Mouse (Mus musculus) hindbrain, embryonic 11.5 days (tissue): Measurements from ENCODE around the gene Gm17359. TPM values are rescaled to one million over a fixed set of nuclear protein-coding genes. Genes with fewer than 3 reads are reported as not detected.

ENCODE experiments used
- ATAC-seq: fragments of 200-750 bp; cut with Nextera tagmentation; 2 replicates; pipeline ENCODE4 v1.8.0; 2017; ENCODE audit warnings: mild to moderate bottlenecking, moderate TSS enrichment, moderate library complexity; ENCODE audit not compliant: low FRiP score
- DNase-seq: peaks from one replicate; pipeline ENCODE4 v3.0.0-alpha.2; 2015; ENCODE audit warnings: low spot score
- H3K27ac ChIP-seq: fragments of 300-500 bp; sonication (generic); 2 replicates; pipeline ENCODE4 v1.5.1; 2014; ENCODE audit warnings: mild to moderate bottlenecking, low read depth, low read length
- H3K27me3 ChIP-seq: fragments of 300-500 bp; sonication (generic); 2 replicates; pipeline ENCODE4 v1.6.1; 2014; ENCODE audit warnings: mild to moderate bottlenecking, low read length, moderate library complexity, mixed read lengths; ENCODE audit not compliant: control insufficient read depth, insufficient read depth
- H3K36me3 ChIP-seq: fragments of 300-500 bp; sonication (generic); 2 replicates; pipeline ENCODE4 v1.6.1; 2014; ENCODE audit warnings: mild to moderate bottlenecking, low read length, moderate library complexity, mixed read lengths; ENCODE audit not compliant: control insufficient read depth, insufficient read depth
- H3K4me1 ChIP-seq: fragments of 300-500 bp; sonication (generic); replicated peaks from 2 replicates; pipeline ENCODE4 v1.6.1; 2014; ENCODE audit warnings: low read length, mixed read lengths; ENCODE audit not compliant: control insufficient read depth, insufficient read depth
- H3K4me2 ChIP-seq: fragments of 300-500 bp; sonication (generic); replicated peaks from 2 replicates; pipeline ENCODE4 v1.6.1; 2014; ENCODE audit warnings: mild to moderate bottlenecking, low read depth, low read length
- H3K4me3 ChIP-seq: fragments of 300-500 bp; sonication (generic); 2 replicates; pipeline ENCODE4 v1.5.1; 2014; ENCODE audit warnings: low read depth, low read length
- H3K9ac ChIP-seq: fragments of 300-500 bp; sonication (generic); 2 replicates; pipeline ENCODE4 v1.6.1; 2014; ENCODE audit warnings: low read depth, low read length
- H3K9me3 ChIP-seq: fragments of 300-500 bp; sonication (generic); 2 replicates; pipeline ENCODE4 v1.6.1; 2016; ENCODE audit warnings: low read length; ENCODE audit not compliant: control insufficient read depth
- WGBS: fragments of 180-500 bp; shearing (Covaris S2); extraction: QIAGEN DNeasy Blood & Tissue Kit; methylation state at CpG from one replicate; pipeline ENCODE4 v1.1.7; 2014; 5-methylcytosine and 5-hydroxymethylcytosine counted together
- polyA plus RNA-seq: library from polyadenylated mRNA; unstranded; fragments of >200 nt; fragmentation: Nextera tagmentation; extraction: Ambion mirVana; gene quantifications from 2 replicates; pipeline ENCODE4 v1.2.1, GENCODE M21; 2014

The Gm17359 gene
- polyA plus RNA-seq, 1 experiment from 2014 or later, result not detected

- no peak for DNase-seq
- 95% methylated on average over 7 of the region's 7 CpGs for WGBS
- no peaks in the 10 kb centered on the region for H3K36me3 ChIP-seq
- no peaks in the 10 kb centered on the region for H3K27me3 ChIP-seq
- ATAC-seq, result no peak
- no peaks in the 10 kb centered on the region for H3K9me3 ChIP-seq
- no peak overlapping the region for H3K27ac ChIP-seq
- no peak overlapping the region for H3K9ac ChIP-seq
- H3K4me1 ChIP-seq, result no peaks in the 10 kb centered on the region
- no peak overlapping the region for H3K4me3 ChIP-seq
- H3K4me2 ChIP-seq, result no peak overlapping the region
Observed at GRCm38 (mm10) chr3:79333051-79333450, 3.4 kb upstream of the Gm17359 start.

- H3K4me1 ChIP-seq, result no peaks in the 10 kb centered on the region
- H3K4me3 ChIP-seq, result no peak overlapping the region
- 92% methylated on average over 8 of the region's 8 CpGs for WGBS
- H3K9me3 ChIP-seq, result no peaks in the 10 kb centered on the region
- H3K9ac ChIP-seq, result no peak overlapping the region
- no peaks in the 10 kb centered on the region for H3K36me3 ChIP-seq
- H3K27ac ChIP-seq, result no peak overlapping the region
- no peak overlapping the region for H3K4me2 ChIP-seq
- no peaks in the 10 kb centered on the region for H3K27me3 ChIP-seq
- ATAC-seq, result no peak
- DNase-seq, result no peak
Observed at GRCm38 (mm10) chr3:79333643-79334200, 2.7 kb upstream of the Gm17359 start.

- WGBS, result 64% methylated on average over 3 of the region's 3 CpGs
- no peak for DNase-seq
Observed at GRCm38 (mm10) chr3:79340737-79341136, 4.3 kb downstream of the Gm17359 start.

GRCm38 (mm10) chr3:79342961-79343735 is 6.7 kb downstream of the Gm17359 start:
- no peaks in the 10 kb centered on the region for H3K27me3 ChIP-seq
- 86% methylated on average over 17 of the region's 17 CpGs for WGBS
- H3K27ac ChIP-seq, result no peak overlapping the region
- no peaks in the 10 kb centered on the region for H3K9me3 ChIP-seq
- no peak overlapping the region for H3K4me2 ChIP-seq
- no peak overlapping the region for H3K4me3 ChIP-seq
- H3K36me3 ChIP-seq, result no peaks in the 10 kb centered on the region
- ATAC-seq, result no peak
- no peaks in the 10 kb centered on the region for H3K4me1 ChIP-seq
- no peak for DNase-seq
- H3K9ac ChIP-seq, result no peak overlapping the region

More at GRCm38 (mm10) chr3:79340737-79341136, 4.3 kb downstream of the Gm17359 start:
- H3K36me3 ChIP-seq, result no peaks in the 10 kb centered on the region
- H3K4me3 ChIP-seq, result no peak overlapping the region
- H3K4me1 ChIP-seq, result no peaks in the 10 kb centered on the region
- H3K27ac ChIP-seq, result no peak overlapping the region
- H3K4me2 ChIP-seq, result no peak overlapping the region
- ATAC-seq, result no peak
- H3K9ac ChIP-seq, result no peak overlapping the region
- no peaks in the 10 kb centered on the region for H3K9me3 ChIP-seq
- H3K27me3 ChIP-seq, result no peaks in the 10 kb centered on the region

GRCm38 (mm10) chr3:79349311-79349710 is 12.8 kb downstream of the Gm17359 start:
- Histone ChIP-seq H3K36me3 (no peaks in the 10 kb centered on the region), H3K9me3 (no peaks in the 10 kb centered on the region), H3K27me3 (no peaks in the 10 kb centered on the region), H3K4me3 (no peak overlapping the region), H3K9ac (no peak overlapping the region), H3K4me2 (no peak overlapping the region), H3K27ac (no peak overlapping the region), H3K4me1 (no peaks in the 10 kb centered on the region)
- WGBS, result 83% methylated on average over 1 of the region's 1 CpGs
- DNase-seq (no peak), ATAC-seq (no peak)

- H3K4me1 ChIP-seq, result no peaks in the 10 kb centered on the region
- H3K4me3 ChIP-seq, result no peak overlapping the region
- H3K4me2 ChIP-seq, result no peak overlapping the region
- H3K9me3 ChIP-seq, result no peaks in the 10 kb centered on the region
- no peak overlapping the region for H3K9ac ChIP-seq
- H3K27me3 ChIP-seq, result no peaks in the 10 kb centered on the region
- H3K36me3 ChIP-seq, result no peaks in the 10 kb centered on the region
- H3K27ac ChIP-seq, result no peak overlapping the region
- ATAC-seq (no peak), DNase-seq (no peak)
- WGBS, result 65% methylated on average over 4 of the region's 4 CpGs
Observed at GRCm38 (mm10) chr3:79358721-79359120, 22.3 kb downstream of the Gm17359 start.

GRCm38 (mm10) chr3:79360317-79361101 is 24.0 kb downstream of the Gm17359 start:
- Histone ChIP-seq H3K4me1 (no peaks in the 10 kb centered on the region), H3K9me3 (no peaks in the 10 kb centered on the region), H3K4me2 (no peak overlapping the region), H3K4me3 (no peak overlapping the region), H3K9ac (no peak overlapping the region), H3K27me3 (no peaks in the 10 kb centered on the region), H3K36me3 (no peaks in the 10 kb centered on the region), H3K27ac (no peak overlapping the region)
- no peak for DNase-seq
- WGBS, result 76% methylated on average over 15 of the region's 15 CpGs
- ATAC-seq, result no peak

GRCm38 (mm10) chr3:79366098-79366497 is 29.6 kb downstream of the Gm17359 start:
- DNase-seq (no peak), ATAC-seq (no peak)
- Histone ChIP-seq H3K27ac (no peak overlapping the region), H3K27me3 (no peaks in the 10 kb centered on the region), H3K36me3 (no peaks in the 10 kb centered on the region), H3K9ac (no peak overlapping the region), H3K4me2 (no peak overlapping the region), H3K4me3 (no peak overlapping the region), H3K9me3 (no peaks in the 10 kb centered on the region), H3K4me1 (no peaks in the 10 kb centered on the region)
- WGBS, result 79% methylated on average over 8 of the region's 8 CpGs
